Mouse (Mus musculus) intestine, embryonic 16.5 days (tissue): Measurements from ENCODE around the gene Fry. TPM values are rescaled to one million over a fixed set of nuclear protein-coding genes. Genes with fewer than 3 reads are reported as not detected.

Experiments used
- ATAC-seq: fragments of 200-750 bp; cut with Nextera tagmentation; 2 replicates; pipeline ENCODE4 v1.8.0; 2017; ENCODE audit warnings: moderate TSS enrichment, moderate library complexity
- H3K27ac ChIP-seq: fragments of 300-500 bp; sonication (generic); 2 replicates; pipeline ENCODE4 v1.5.1; 2014; ENCODE audit warnings: mild to moderate bottlenecking, low read length
- H3K27me3 ChIP-seq: fragments of 300-500 bp; sonication (generic); replicated peaks from 2 replicates; pipeline ENCODE4 v1.6.1; 2014; ENCODE audit warnings: low read length, control low read depth, mixed read lengths; ENCODE audit not compliant: control insufficient read depth, insufficient read depth
- H3K36me3 ChIP-seq: fragments of 300-500 bp; sonication (generic); 2 replicates; pipeline ENCODE4 v1.6.1; 2014; ENCODE audit warnings: low read length, control low read depth; ENCODE audit not compliant: control insufficient read depth, insufficient read depth
- H3K4me1 ChIP-seq: fragments of 300-500 bp; sonication (generic); 2 replicates; pipeline ENCODE4 v1.6.1; 2014; ENCODE audit warnings: low read length, control low read depth, mixed read lengths; ENCODE audit not compliant: control insufficient read depth, insufficient read depth
- H3K4me2 ChIP-seq: fragments of 300-500 bp; sonication (generic); 2 replicates; pipeline ENCODE4 v1.6.1; 2014; ENCODE audit warnings: low read depth, low read length, control low read depth
- H3K4me3 ChIP-seq: fragments of 300-500 bp; sonication (generic); 2 replicates; pipeline ENCODE4 v1.5.1; 2014; ENCODE audit warnings: mild to moderate bottlenecking, low read length
- H3K9ac ChIP-seq: fragments of 300-500 bp; sonication (generic); 2 replicates; pipeline ENCODE4 v1.6.1; 2014; ENCODE audit warnings: low read depth, low read length
- H3K9me3 ChIP-seq: fragments of 300-500 bp; sonication (generic); 2 replicates; pipeline ENCODE4 v1.6.1; 2016; ENCODE audit warnings: low read length, control low read depth; ENCODE audit not compliant: control insufficient read depth
- WGBS: fragments of 180-500 bp; shearing (Covaris S2); extraction: QIAGEN DNeasy Blood & Tissue Kit; methylation state at CpG from one replicate; pipeline ENCODE4 v1.1.7; 2014; 5-methylcytosine and 5-hydroxymethylcytosine counted together
- polyA plus RNA-seq: library from polyadenylated mRNA; unstranded; fragments of >200 nt; fragmentation: Nextera tagmentation; extraction: Ambion mirVana; gene quantifications from 2 replicates; pipeline ENCODE4 v1.2.1, GENCODE M21; 2015

Fry gene
- polyA plus RNA-seq, 1 experiment from 2014 or later: 6.1 TPM

GRCm38 (mm10) chr5:150404867-150405266 lies 286.4 kb downstream of the Fry start:
- Histone ChIP-seq H3K9ac (no peak overlapping the region), H3K36me3 (no peaks in the 10 kb centered on the region), H3K9me3 (no peaks in the 10 kb centered on the region), H3K4me3 (no peak overlapping the region), H3K27me3 (no peaks in the 10 kb centered on the region), H3K4me1 (peaks cover 5% of the 10 kb centered on the region; the same call in 1 of the 2 replicates), H3K4me2 (no peak overlapping the region), H3K27ac (no peak overlapping the region)
- ATAC-seq: no peak
- 74% methylated on average over 8 of the region's 8 CpGs for WGBS

GRCm38 (mm10) chr5:150408979-150409378 lies 290.5 kb downstream of the Fry start:
- Histone ChIP-seq H3K4me2 (no peak overlapping the region), H3K36me3 (no peaks in the 10 kb centered on the region), H3K4me3 (no peak overlapping the region), H3K4me1 (peaks cover 5% of the 10 kb centered on the region; the same call in 1 of the 2 replicates), H3K27me3 (no peaks in the 10 kb centered on the region), H3K27ac (peak overlapping the region; percentile 23; the same call in 1 of the 2 replicates), H3K9ac (no peak overlapping the region), H3K9me3 (no peaks in the 10 kb centered on the region)
- 0 out of 2 replicates have a peak, but pooled peaks have one; percentile 31 for ATAC-seq
- WGBS: 68% methylated on average over 8 of the region's 8 CpGs

- Histone ChIP-seq H3K36me3 (no peaks in the 10 kb centered on the region), H3K9me3 (no peaks in the 10 kb centered on the region), H3K9ac (no peak overlapping the region), H3K27ac (peak overlapping the region; percentile 23; the same call in 1 of the 2 replicates), H3K4me1 (peaks cover 5% of the 10 kb centered on the region; the same call in 1 of the 2 replicates), H3K4me2 (no peak overlapping the region), H3K4me3 (no peak overlapping the region), H3K27me3 (no peaks in the 10 kb centered on the region)
- ATAC-seq: peak; percentile 44; the same call in 1 of the 2 replicates
- 36% methylated on average over 15 of the region's 15 CpGs for WGBS
Measured at GRCm38 (mm10) chr5:150409451-150410045, 291.1 kb downstream of the Fry start.

GRCm38 (mm10) chr5:150412750-150413450 lies 294.5 kb downstream of the Fry start:
- no peak overlapping the region for H3K4me2 ChIP-seq
- 62% methylated on average over 12 of the region's 12 CpGs for WGBS

GRCm38 (mm10) chr5:150414823-150415222 lies 296.4 kb downstream of the Fry start:
- H3K9me3 ChIP-seq: 0 out of 2 replicates have a peak, but pooled peaks cover 3% of the 10 kb centered on the region
- H3K4me3 ChIP-seq: no peak overlapping the region
- H3K4me2 ChIP-seq: no peak overlapping the region

More at GRCm38 (mm10) chr5:150412750-150413450, 294.5 kb downstream of the Fry start:
- Histone ChIP-seq H3K9me3 (0 out of 2 replicates have a peak, but pooled peaks cover 3% of the 10 kb centered on the region), H3K9ac (no peak overlapping the region), H3K27me3 (no peaks in the 10 kb centered on the region), H3K27ac (no peak overlapping the region), H3K4me1 (peaks cover 5% of the 10 kb centered on the region; the same call in 1 of the 2 replicates), H3K4me3 (no peak overlapping the region), H3K36me3 (no peaks in the 10 kb centered on the region; the same call in 1 of the 2 replicates)
- no peak for ATAC-seq

GRCm38 (mm10) chr5:150417223-150417622 lies 298.8 kb downstream of the Fry start:
- Histone ChIP-seq H3K36me3 (no peaks in the 10 kb centered on the region; the same call in 1 of the 2 replicates), H3K4me2 (no peak overlapping the region), H3K9me3 (0 out of 2 replicates have a peak, but pooled peaks cover 3% of the 10 kb centered on the region), H3K4me3 (no peak overlapping the region), H3K9ac (no peak overlapping the region), H3K27ac (no peak overlapping the region), H3K4me1 (no peaks in the 10 kb centered on the region), H3K27me3 (no peaks in the 10 kb centered on the region)
- WGBS: 95% methylated on average over 2 of the region's 2 CpGs
- no peak for ATAC-seq

More at GRCm38 (mm10) chr5:150414823-150415222, 296.4 kb downstream of the Fry start:
- no peaks in the 10 kb centered on the region; the same call in 1 of the 2 replicates for H3K4me1 ChIP-seq
- no peak overlapping the region for H3K27ac ChIP-seq
- H3K36me3 ChIP-seq: no peaks in the 10 kb centered on the region; the same call in 1 of the 2 replicates
- ATAC-seq: no peak
- H3K27me3 ChIP-seq: no peaks in the 10 kb centered on the region
- no peak overlapping the region for H3K9ac ChIP-seq

- ATAC-seq: no peak
- H3K36me3 ChIP-seq: no peaks in the 10 kb centered on the region; the same call in 1 of the 2 replicates
- no peaks in the 10 kb centered on the region for H3K27me3 ChIP-seq
- no peaks in the 10 kb centered on the region for H3K4me1 ChIP-seq
- H3K4me2 ChIP-seq: no peak overlapping the region
- WGBS: 22% methylated on average over 6 of the region's 6 CpGs
- 0 out of 2 replicates have a peak, but pooled peaks cover 3% of the 10 kb centered on the region for H3K9me3 ChIP-seq
- no peak overlapping the region for H3K4me3 ChIP-seq
- H3K27ac ChIP-seq: no peak overlapping the region
- no peak overlapping the region for H3K9ac ChIP-seq
Measured at GRCm38 (mm10) chr5:150418035-150418434, 299.6 kb downstream of the Fry start.

- no peak overlapping the region for H3K27ac ChIP-seq
- 83% methylated on average over 5 of the region's 5 CpGs for WGBS
- H3K4me3 ChIP-seq: no peak overlapping the region
- no peaks in the 10 kb centered on the region for H3K4me1 ChIP-seq
- no peaks in the 10 kb centered on the region for H3K27me3 ChIP-seq
- H3K9me3 ChIP-seq: no peaks in the 10 kb centered on the region
- H3K9ac ChIP-seq: no peak overlapping the region
- no peaks in the 10 kb centered on the region for H3K36me3 ChIP-seq
- H3K4me2 ChIP-seq: no peak overlapping the region
- ATAC-seq: no peak
Measured at GRCm38 (mm10) chr5:150425038-150425437, 306.6 kb downstream of the Fry start.

- Histone ChIP-seq H3K27ac (no peak overlapping the region), H3K4me3 (no peak overlapping the region), H3K36me3 (no peaks in the 10 kb centered on the region), H3K27me3 (no peaks in the 10 kb centered on the region), H3K9ac (no peak overlapping the region), H3K4me2 (no peak overlapping the region), H3K4me1 (no peaks in the 10 kb centered on the region), H3K9me3 (no peaks in the 10 kb centered on the region)
- 69% methylated on average over 3 of the region's 3 CpGs for WGBS
- no peak for ATAC-seq
Measured at GRCm38 (mm10) chr5:150426595-150426994, 308.1 kb downstream of the Fry start.
